Mouse (Mus musculus): ENCODE results near the gene Gtf3c2. TPM values are rescaled to one million over a fixed set of nuclear protein-coding genes. Genes with fewer than 3 reads are reported as not detected.

The Gtf3c2 gene
- total and polyA plus RNA-seq, 3 experiments = 65.1 to 164 (median 88.3) TPM

GRCm38 (mm10) chr5:31138241-31138967, 41.5 kb downstream of the Gtf3c2 start, which contains the start of gene Ucn:
Ucn (minus strand) TSS chr5:31138829.
- H3K27me3 ChIP-seq (ENCODE audit: insufficient read depth, low read length) = peaks cover 30% of the 10 kb centered on the region

GRCm38 (mm10) chr5:31137658-31138057, 42.3 kb downstream of the Gtf3c2 start:
- no peak for ATAC-seq (ENCODE audit: extremely low read depth, insufficient number of reproducible peaks, low FRiP score, poor library complexity, severe bottlenecking)
- Histone ChIP-seq H3K27me3 (ENCODE audit: insufficient read depth, low read length) (peaks cover 30% of the 10 kb centered on the region), H3K4me3 (ENCODE audit: low read depth, low read length) (no peak overlapping the region), H3K4me1 (ENCODE audit: insufficient read depth, low read depth, low read length) (peaks cover 5% of the 10 kb centered on the region; the same call in 1 of the 2 replicates), H3K9me3 (replicated peaks) (peaks cover 7% of the 10 kb centered on the region), H3K36me3 (replicated peaks) (peaks cover 12% of the 10 kb centered on the region)
- no peak for DNase-seq (ENCODE audit: low spot score)
- TF ChIP-seq TAL1 (conservative IDR thresholded peaks at IDR 0.05; ENCODE audit: low read depth, low read length) = no peak
- TF ChIP-seq POLR2AphosphoS5 (IDR thresholded peaks at IDR 0.05; ENCODE audit: insufficient replicate concordance, low read depth, low read length) = no peak
- TF ChIP-seq GATA2 (IDR thresholded peaks at IDR 0.05; ENCODE audit: borderline replicate concordance, low read depth, low read length) = no peak
- no peak for TF ChIP-seq GATA1 (IDR thresholded peaks at IDR 0.05; ENCODE audit: borderline replicate concordance, low read length)
- no peak for TF ChIP-seq CTCF (IDR thresholded peaks at IDR 0.05; ENCODE audit: low read depth, low read length)

More at GRCm38 (mm10) chr5:31138241-31138967, 41.5 kb downstream of the Gtf3c2 start, which contains the start of gene Ucn:
- peaks cover 15% of the 10 kb centered on the region for H3K36me3 ChIP-seq (replicated peaks)
- TF ChIP-seq TAL1 (conservative IDR thresholded peaks at IDR 0.05; ENCODE audit: low read depth, low read length) (no peak), POLR2AphosphoS5 (IDR thresholded peaks at IDR 0.05; ENCODE audit: insufficient replicate concordance, low read depth, low read length) (no peak), CTCF (IDR thresholded peaks at IDR 0.05; ENCODE audit: low read depth, low read length) (no peak), GATA1 (IDR thresholded peaks at IDR 0.05; ENCODE audit: borderline replicate concordance, low read length) (no peak), GATA2 (IDR thresholded peaks at IDR 0.05; ENCODE audit: borderline replicate concordance, low read depth, low read length) (no peak)
- H3K4me3 ChIP-seq (ENCODE audit: low read depth, low read length) = no peak within 1 kb of the TSS
- H3K4me1 ChIP-seq (ENCODE audit: insufficient read depth, low read depth, low read length) = peaks cover 5% of the 10 kb centered on the region; the same call in 1 of the 2 replicates
- H3K9me3 ChIP-seq (replicated peaks) = peaks cover 7% of the 10 kb centered on the region
- DNase-seq (ENCODE audit: low spot score) (no peak), ATAC-seq (ENCODE audit: extremely low read depth, insufficient number of reproducible peaks, low FRiP score, poor library complexity, severe bottlenecking) (no peak)

GRCm38 (mm10) chr5:31136730-31137424, 43.1 kb downstream of the Gtf3c2 start:
- peaks cover 7% of the 10 kb centered on the region for H3K9me3 ChIP-seq (replicated peaks)
- H3K4me1 ChIP-seq (ENCODE audit: insufficient read depth, low read depth, low read length) = peaks cover 5% of the 10 kb centered on the region; the same call in 1 of the 2 replicates
- DNase-seq (ENCODE audit: low spot score) (no peak), ATAC-seq (ENCODE audit: extremely low read depth, insufficient number of reproducible peaks, low FRiP score, poor library complexity, severe bottlenecking) (no peak)
- no peak overlapping the region for H3K4me3 ChIP-seq (ENCODE audit: low read depth, low read length)
- H3K27me3 ChIP-seq (ENCODE audit: insufficient read depth, low read length) = peaks cover 38% of the 10 kb centered on the region
- TF ChIP-seq GATA1 (IDR thresholded peaks at IDR 0.05; ENCODE audit: borderline replicate concordance, low read length) (no peak), POLR2AphosphoS5 (IDR thresholded peaks at IDR 0.05; ENCODE audit: insufficient replicate concordance, low read depth, low read length) (no peak), CTCF (IDR thresholded peaks at IDR 0.05; ENCODE audit: low read depth, low read length) (no peak), GATA2 (IDR thresholded peaks at IDR 0.05; ENCODE audit: borderline replicate concordance, low read depth, low read length) (no peak), TAL1 (conservative IDR thresholded peaks at IDR 0.05; ENCODE audit: low read depth, low read length) (no peak)
- peaks cover 8% of the 10 kb centered on the region for H3K36me3 ChIP-seq (replicated peaks)

- DNase-seq (ENCODE audit: low spot score) (no peak), ATAC-seq (ENCODE audit: extremely low read depth, insufficient number of reproducible peaks, low FRiP score, poor library complexity, severe bottlenecking) (no peak)
- no peaks in the 10 kb centered on the region for H3K4me1 ChIP-seq (ENCODE audit: insufficient read depth, low read depth, low read length)
- no peaks in the 10 kb centered on the region for H3K9me3 ChIP-seq (replicated peaks)
- peaks cover 27% of the 10 kb centered on the region for H3K27me3 ChIP-seq (ENCODE audit: insufficient read depth, low read length)
- H3K4me3 ChIP-seq (ENCODE audit: low read depth, low read length) = no peak overlapping the region
- no peaks in the 10 kb centered on the region for H3K36me3 ChIP-seq (replicated peaks)
- TF ChIP-seq CTCF (IDR thresholded peaks at IDR 0.05; ENCODE audit: low read depth, low read length) = no peak
- no peak for TF ChIP-seq POLR2AphosphoS5 (IDR thresholded peaks at IDR 0.05; ENCODE audit: insufficient replicate concordance, low read depth, low read length)
- TF ChIP-seq TAL1 (conservative IDR thresholded peaks at IDR 0.05; ENCODE audit: low read depth, low read length) = no peak
- no peak for TF ChIP-seq GATA2 (IDR thresholded peaks at IDR 0.05; ENCODE audit: borderline replicate concordance, low read depth, low read length)
- no peak for TF ChIP-seq GATA1 (IDR thresholded peaks at IDR 0.05; ENCODE audit: borderline replicate concordance, low read length)
Observed at GRCm38 (mm10) chr5:31126050-31126449, 53.9 kb downstream of the Gtf3c2 start.

- Histone ChIP-seq H3K4me1 (ENCODE audit: insufficient read depth, low read depth, low read length) (no peaks in the 10 kb centered on the region), H3K36me3 (replicated peaks) (no peaks in the 10 kb centered on the region), H3K27me3 (ENCODE audit: insufficient read depth, low read length) (peaks cover 22% of the 10 kb centered on the region; the same call in 1 of the 2 replicates)
Observed at GRCm38 (mm10) chr5:31123481-31123880, 56.5 kb downstream of the Gtf3c2 start.

DNA sequence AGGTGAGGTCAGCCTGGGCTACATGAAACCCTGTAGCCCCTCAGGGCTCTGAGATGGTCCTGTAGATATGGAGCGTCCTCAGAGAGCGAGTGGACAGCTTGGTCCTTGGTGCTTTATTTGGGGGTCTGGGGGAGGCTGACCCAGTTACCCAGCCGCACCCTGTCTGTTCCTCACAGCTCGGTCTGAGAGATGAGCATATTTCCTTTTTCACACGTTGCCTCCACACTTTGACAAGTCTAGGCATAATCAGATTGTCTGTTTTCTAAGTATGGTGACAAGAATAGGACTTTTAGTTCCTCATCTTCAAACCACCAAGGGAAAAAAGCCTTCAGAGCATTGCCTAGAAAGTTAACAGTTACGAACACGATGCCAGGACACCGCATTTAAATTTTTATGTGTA, 58.8 kb downstream of the Gtf3c2 start:
- ATAC-seq (ENCODE audit: extremely low read depth, insufficient number of reproducible peaks, low FRiP score, poor library complexity, severe bottlenecking) (no peak), DNase-seq (ENCODE audit: low spot score) (no peak)
- H3K9me3 ChIP-seq (replicated peaks) = no peaks in the 10 kb centered on the region
- no peak overlapping the region for H3K4me3 ChIP-seq (ENCODE audit: low read depth, low read length)
- H3K36me3 ChIP-seq (replicated peaks) = no peaks in the 10 kb centered on the region
- peaks cover 34% of the 10 kb centered on the region for H3K27me3 ChIP-seq (ENCODE audit: insufficient read depth, low read length)
- TF ChIP-seq POLR2AphosphoS5 (IDR thresholded peaks at IDR 0.05; ENCODE audit: insufficient replicate concordance, low read depth, low read length) (no peak), GATA1 (IDR thresholded peaks at IDR 0.05; ENCODE audit: borderline replicate concordance, low read length) (no peak), GATA2 (IDR thresholded peaks at IDR 0.05; ENCODE audit: borderline replicate concordance, low read depth, low read length) (no peak), CTCF (IDR thresholded peaks at IDR 0.05; ENCODE audit: low read depth, low read length) (no peak), TAL1 (conservative IDR thresholded peaks at IDR 0.05; ENCODE audit: low read depth, low read length) (no peak)
- no peaks in the 10 kb centered on the region for H3K4me1 ChIP-seq (ENCODE audit: insufficient read depth, low read depth, low read length)

More at GRCm38 (mm10) chr5:31123481-31123880, 56.5 kb downstream of the Gtf3c2 start:
- no peak overlapping the region for H3K4me3 ChIP-seq (ENCODE audit: low read depth, low read length)
- H3K9me3 ChIP-seq (replicated peaks) = no peaks in the 10 kb centered on the region
- no peak for DNase-seq (ENCODE audit: low spot score)
- no peak for ATAC-seq (ENCODE audit: extremely low read depth, insufficient number of reproducible peaks, low FRiP score, poor library complexity, severe bottlenecking)
- TF ChIP-seq GATA2 (IDR thresholded peaks at IDR 0.05; ENCODE audit: borderline replicate concordance, low read depth, low read length) (no peak), TAL1 (conservative IDR thresholded peaks at IDR 0.05; ENCODE audit: low read depth, low read length) (no peak), GATA1 (IDR thresholded peaks at IDR 0.05; ENCODE audit: borderline replicate concordance, low read length) (no peak), CTCF (IDR thresholded peaks at IDR 0.05; ENCODE audit: low read depth, low read length) (no peak), POLR2AphosphoS5 (IDR thresholded peaks at IDR 0.05; ENCODE audit: insufficient replicate concordance, low read depth, low read length) (no peak)
